Mouse (Mus musculus) granulocyte monocyte progenitor cell, adult 5-6 weeks (primary cell): ENCODE data around the gene Azi2. TPM values are rescaled to one million over a fixed set of nuclear protein-coding genes. Genes with fewer than 3 reads are reported as not detected.

Source experiments
- ATAC-seq: replicated peaks from 2 replicates; pipeline ENCODE4 v1.8.0; 2016; ENCODE audit warnings: mild to moderate bottlenecking, moderate TSS enrichment, inconsistent platforms; ENCODE audit not compliant: poor library complexity, severe bottlenecking
- total RNA-seq, 2 experiments: library from RNA; stranded (forward) in 1 of 2; stranded (reverse) in 1 of 2; fragments of 200-712, 200-1000 nt in 1 of 2; fragments of >200 nt in 1 of 2; fragmentation: Nextera tagmentation in 1 of 2; gene quantifications; 2 replicates each; pipeline ENCODE4 v1.2.3; 2014 to 2017

The Azi2 gene
- total RNA-seq, 2 experiments from 2014 or later, result 42.7 to 56.7 TPM

GRCm38 (mm10) chr9:118082575-118083431 is 42.5 kb downstream of the Azi2 start:
- ATAC-seq, result peak; percentile 96

GRCm38 (mm10) chr9:118083834-118084233 is 43.5 kb downstream of the Azi2 start:
- no peak for ATAC-seq

GRCm38 (mm10) chr9:118099395-118099794 is 59.1 kb downstream of the Azi2 start:
- peak; percentile 71 for ATAC-seq

- ATAC-seq, result no peak
Observed at GRCm38 (mm10) chr9:118100484-118100883, 60.2 kb downstream of the Azi2 start.

- no peak for ATAC-seq
Observed at GRCm38 (mm10) chr9:118101802-118102201, 61.5 kb downstream of the Azi2 start.

GRCm38 (mm10) chr9:118108527-118109011 is 68.3 kb downstream of the Azi2 start:
- no peak for ATAC-seq

GRCm38 (mm10) chr9:118109697-118110359 is 69.5 kb downstream of the Azi2 start:
- no peak for ATAC-seq

GRCm38 (mm10) chr9:118110360-118110710 is 70.0 kb downstream of the Azi2 start:
- ATAC-seq, result no peak

Other genes starting within 250 kb of the Azi2 start
- gene Cmc1, start 109.7 kb downstream of the Azi2 start, total RNA-seq (2014; fragmentation: Nextera tagmentation), result 60.5 and 72.8 TPM in 2 replicates
- gene Cmc1, start 109.7 kb downstream of the Azi2 start, total RNA-seq (2017), result 32.7 and 84.5 TPM in 2 replicates